Mouse (Mus musculus) lung, adult 2 months (tissue): Measurements from ENCODE around the gene Trp53i13.

Experiments used
- CTCF ChIP-seq: fragments of 200-500 bp; IDR thresholded peaks from 2 replicates; pipeline ENCODE4 v1.5.1; 2011; ENCODE audit warnings: mild to moderate bottlenecking, low read length, control low read depth; ENCODE audit not compliant: insufficient read depth
- POLR2A ChIP-seq: fragments of 200-500 bp; IDR thresholded peaks from 2 replicates; pipeline ENCODE4 v1.6.1; 2011; ENCODE audit warnings: low read depth, mild to moderate bottlenecking, control low read depth, low read length, borderline replicate concordance; ENCODE audit errors: extremely low read depth

DNA sequence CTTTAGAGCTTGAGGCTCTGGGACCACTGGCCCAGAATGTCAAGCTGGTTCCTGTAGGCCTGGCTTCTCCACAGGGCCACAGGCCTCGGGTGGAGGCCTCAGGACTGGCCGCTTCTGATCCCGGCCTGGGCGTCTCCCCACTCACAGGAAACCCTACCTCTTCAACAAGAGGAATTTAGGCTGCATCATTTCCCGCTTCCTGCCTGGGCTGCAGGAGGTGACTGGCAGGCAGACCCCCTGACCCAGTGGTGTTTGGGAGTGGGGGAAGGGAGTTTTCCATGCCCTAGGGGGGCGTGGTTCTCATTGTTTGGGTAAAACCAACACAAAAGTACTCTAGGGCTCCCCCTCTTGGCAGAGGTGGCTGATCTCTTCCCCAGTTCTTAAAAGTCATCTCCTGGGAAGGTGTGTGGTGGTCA, 18.4 kb downstream of the Trp53i13 start:
- TF ChIP-seq CTCF (peak; percentile 41), POLR2A (peak; percentile 68; the same call in 1 of the 2 replicates)
